Mouse (Mus musculus): ENCODE data around the gene Gpt2.

The Gpt2 gene

GRCm38 (mm10) chr8:85488631-85489030 is 3.7 kb upstream of the Gpt2 start:
- no peak for DNase-seq

GRCm38 (mm10) chr8:85489546-85489945 is 2.8 kb upstream of the Gpt2 start:
- no peak for DNase-seq

GRCm38 (mm10) chr8:85492940-85493931 is 860 bp downstream of the Gpt2 start:
- no peak for DNase-seq

GRCm38 (mm10) chr8:85496125-85496524 is 3.7 kb downstream of the Gpt2 start:
- no peak for DNase-seq

GRCm38 (mm10) chr8:85496778-85497177 is 4.4 kb downstream of the Gpt2 start:
- DNase-seq = no peak

- no peak for DNase-seq
Observed at GRCm38 (mm10) chr8:85498577-85498976, 6.2 kb downstream of the Gpt2 start.

- DNase-seq = no peak
Observed at GRCm38 (mm10) chr8:85500460-85500859, 8.1 kb downstream of the Gpt2 start.

GRCm38 (mm10) chr8:85500955-85501685 is 8.7 kb downstream of the Gpt2 start:
- no peak for DNase-seq

- DNase-seq = no peak
Observed at GRCm38 (mm10) chr8:85502381-85502780, 10.0 kb downstream of the Gpt2 start.

- DNase-seq = no peak
Observed at GRCm38 (mm10) chr8:85503065-85503464, 10.7 kb downstream of the Gpt2 start.

- DNase-seq = no peak
Observed at GRCm38 (mm10) chr8:85504704-85505103, 12.3 kb downstream of the Gpt2 start.

- no peak for DNase-seq
Observed at GRCm38 (mm10) chr8:85506620-85507019, 14.2 kb downstream of the Gpt2 start.

- no peak for DNase-seq
Observed at GRCm38 (mm10) chr8:85508661-85509060, 16.3 kb downstream of the Gpt2 start.

GRCm38 (mm10) chr8:85512234-85512633 is 19.9 kb downstream of the Gpt2 start:
- no peak for DNase-seq

- no peak for DNase-seq
Observed at GRCm38 (mm10) chr8:85513283-85513682, 20.9 kb downstream of the Gpt2 start.

- DNase-seq = no peak
Observed at GRCm38 (mm10) chr8:85515391-85515790, 23.0 kb downstream of the Gpt2 start.

GRCm38 (mm10) chr8:85517336-85517735 is 25.0 kb downstream of the Gpt2 start:
- DNase-seq = no peak

- no peak for DNase-seq
Observed at GRCm38 (mm10) chr8:85517956-85518355, 25.6 kb downstream of the Gpt2 start.

GRCm38 (mm10) chr8:85520586-85520985 is 28.2 kb downstream of the Gpt2 start:
- no peak for DNase-seq

GRCm38 (mm10) chr8:85521332-85521731 is 29.0 kb downstream of the Gpt2 start:
- DNase-seq = no peak

GRCm38 (mm10) chr8:85524086-85524485 is 31.7 kb downstream of the Gpt2 start:
- DNase-seq = no peak

- DNase-seq = peak; percentile 69
Observed at GRCm38 (mm10) chr8:85526105-85526504, 33.7 kb downstream of the Gpt2 start.

GRCm38 (mm10) chr8:85528959-85529358 is 36.6 kb downstream of the Gpt2 start:
- no peak for DNase-seq

- DNase-seq = no peak
Observed at GRCm38 (mm10) chr8:85530717-85531116, 38.3 kb downstream of the Gpt2 start.

Measured in lung, postnatal 14 days (tissue).